Mouse (Mus musculus) right cerebral cortex, postnatal 4 days (tissue): ENCODE results near the gene Smco1.
A peak's percentile ranks its signal among the peaks of the same experiment; 100 is the strongest.
"Not testable (repeated sequence)": the region's sequence is repeated elsewhere in the genome, so short reads cannot be mapped to it uniquely, and the experiment has no call there.

ENCODE experiments used
- DNase-seq: peaks from one replicate; pipeline ENCODE4 v3.0.0-alpha.2; 2022

Gene Smco1

DNA sequence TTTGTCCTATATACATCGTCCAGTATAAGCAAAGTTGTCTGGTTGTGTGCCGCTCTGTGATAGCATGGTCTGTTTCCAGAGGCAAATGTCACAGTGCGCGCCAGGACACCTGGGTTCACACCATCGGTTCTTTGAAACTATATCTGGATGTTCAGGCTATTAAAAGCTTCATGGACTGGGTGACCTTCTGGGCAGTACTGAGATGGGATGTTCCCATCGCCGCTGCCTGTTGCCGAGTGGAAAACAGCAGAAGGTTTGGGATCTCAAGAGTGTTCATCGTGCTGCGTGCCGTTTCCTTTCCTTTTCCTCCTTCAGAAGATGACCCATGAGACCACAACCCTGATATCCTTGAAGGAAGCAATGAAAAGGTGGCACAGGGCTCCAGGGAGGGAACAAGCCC, at the start of gene Smco1:
Smco1 (plus strand) TSS at position 178 of the 400 bp plus-strand sequence.
- DNase-seq, result no peak

DNA sequence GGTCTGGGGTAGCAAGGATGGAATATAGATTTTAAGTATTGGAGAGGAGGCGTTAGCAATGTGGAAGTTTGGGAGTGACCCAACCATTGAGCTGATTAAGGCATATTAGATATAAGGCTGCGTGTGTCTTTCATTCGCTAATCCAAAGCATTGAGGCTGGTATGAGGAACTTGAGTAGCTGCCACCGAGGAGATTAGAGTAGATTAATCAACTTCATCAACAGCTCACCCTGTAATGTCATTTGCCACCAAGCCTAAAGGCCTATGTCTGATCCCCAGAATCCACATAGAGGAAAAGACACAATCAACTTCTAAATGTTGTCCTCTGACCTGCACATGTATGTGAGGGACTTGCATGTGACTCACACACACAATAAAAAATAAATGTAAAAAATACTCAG, 49.5 kb upstream of the Smco1 start:
- DNase-seq, result no peak

GRCm38 (mm10) chr16:32222399-32222798, 48.9 kb upstream of the Smco1 start:
- no peak for DNase-seq

DNA sequence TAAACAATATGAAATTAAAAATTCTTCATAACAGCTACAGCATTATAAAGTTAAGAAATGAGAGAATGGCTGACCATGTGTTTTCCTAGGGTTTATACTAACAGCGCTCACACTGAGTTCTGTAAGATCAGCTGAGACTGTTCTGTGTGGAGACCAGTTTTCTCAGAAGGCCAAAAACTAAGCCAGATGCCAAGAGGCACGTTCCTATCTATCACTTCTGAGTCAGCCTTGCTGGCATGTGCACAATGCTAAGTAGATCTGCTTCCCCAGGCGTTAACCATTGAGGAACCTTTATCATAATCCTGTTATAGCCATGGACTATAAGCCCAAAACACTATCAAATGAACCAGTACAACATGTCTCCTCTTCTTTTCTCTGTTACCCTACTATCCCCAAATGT, 39.2 kb upstream of the Smco1 start:
- not testable (repeated sequence) for DNase-seq

DNA sequence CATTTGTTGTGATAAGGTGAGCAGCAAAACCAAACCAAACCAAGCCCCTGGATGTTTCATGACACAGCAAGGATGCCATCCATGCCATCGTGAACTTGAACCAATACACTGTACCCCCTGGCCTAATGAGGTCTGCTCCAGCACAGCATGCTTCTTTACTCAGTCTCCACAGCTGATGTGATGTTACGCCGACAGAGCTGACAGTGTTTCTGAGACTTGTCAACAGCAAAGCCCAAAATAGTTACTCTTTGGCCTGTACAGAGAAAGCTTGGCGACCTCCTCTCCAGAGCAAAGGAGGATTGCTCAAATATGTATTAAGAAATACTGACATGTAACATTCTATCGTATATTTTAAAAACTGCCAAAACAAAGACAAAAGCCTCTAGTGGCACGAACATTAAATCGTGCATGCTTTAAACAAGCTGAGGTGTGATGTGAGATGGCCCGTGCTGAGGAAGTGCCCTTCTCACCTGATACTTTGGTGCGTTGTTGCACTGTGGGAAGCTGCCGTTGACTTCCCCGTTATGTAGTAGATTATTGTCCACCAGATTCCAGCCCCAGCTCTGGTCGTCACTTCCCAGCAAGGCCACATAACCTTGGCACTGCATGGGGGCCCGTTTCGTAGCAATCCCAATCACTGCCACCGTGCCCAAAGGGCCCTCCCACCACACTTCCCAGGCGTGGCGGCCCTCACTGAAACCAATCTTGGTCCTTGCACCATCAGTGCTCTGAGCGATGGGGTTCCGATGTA, 33.2 kb upstream of the Smco1 start:
- DNase-seq, result no peak

DNA sequence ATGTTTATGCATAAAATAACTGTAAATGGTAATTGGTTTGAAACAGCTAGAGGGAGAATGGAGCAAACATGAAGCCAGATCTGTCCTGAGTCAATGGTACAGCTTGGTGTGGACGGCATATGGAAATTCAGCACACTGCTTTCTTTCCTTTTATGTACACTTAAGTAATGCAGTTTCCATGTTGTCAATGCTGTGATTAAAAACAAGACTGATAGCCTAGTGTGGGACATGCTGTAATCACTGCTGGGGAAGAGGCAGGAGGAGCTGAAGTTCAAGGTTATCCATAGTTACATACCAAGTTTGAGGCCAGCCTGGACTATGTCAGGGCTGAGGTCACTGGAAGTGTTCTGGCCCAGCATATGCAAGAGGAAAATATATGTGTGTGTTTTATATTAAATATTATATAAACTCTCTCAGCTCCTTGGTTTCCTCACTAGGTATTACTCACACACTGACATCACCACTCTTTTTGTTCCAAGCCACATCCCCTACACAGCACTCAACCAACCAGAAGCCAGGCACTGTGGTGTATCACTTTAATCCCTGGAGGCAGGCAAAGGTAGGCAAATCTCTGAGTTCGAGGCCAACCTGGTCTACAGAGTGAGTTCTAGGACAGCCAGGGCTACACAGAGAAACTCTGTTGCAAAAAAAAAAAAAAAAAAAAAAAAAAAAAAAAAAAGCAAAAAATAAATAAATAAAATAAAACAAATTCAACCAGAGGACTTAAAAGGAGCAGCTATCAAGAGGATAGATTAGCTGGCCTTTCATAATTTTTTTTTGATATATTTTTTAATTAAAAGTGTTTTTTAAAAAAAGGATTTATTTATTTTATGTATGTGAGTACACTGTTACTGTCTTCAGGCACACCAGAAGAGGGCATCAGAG, 31.6 kb upstream of the Smco1 start:
- no peak for DNase-seq

GRCm38 (mm10) chr16:32243901-32244300, 27.4 kb upstream of the Smco1 start:
- DNase-seq, result no peak

DNA sequence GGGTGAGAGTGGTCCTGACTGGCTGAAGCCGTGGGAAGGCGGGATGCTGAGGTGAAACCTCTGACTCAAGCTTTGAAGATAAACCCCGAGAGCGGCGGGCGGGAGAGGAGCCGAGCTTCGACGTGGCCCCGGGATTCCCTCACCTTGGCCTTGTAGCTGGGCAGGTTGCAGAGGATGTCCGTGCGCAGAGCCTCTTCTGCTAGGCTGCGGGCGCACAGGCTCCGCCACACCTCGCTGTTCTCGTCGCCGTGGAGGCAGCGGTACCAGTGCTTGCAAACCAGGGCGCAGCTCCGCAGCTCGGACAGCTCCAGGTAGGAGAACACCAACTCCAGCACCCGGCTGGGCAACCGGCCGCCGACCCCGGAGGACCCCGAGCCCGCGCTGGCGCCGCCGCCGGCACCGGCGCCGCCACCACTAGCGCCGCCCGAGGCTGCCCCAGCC, 24.9 kb upstream of the Smco1 start:
- DNase-seq, result peak; percentile 44

GRCm38 (mm10) chr16:32246952-32247370, 24.3 kb upstream of the Smco1 start, which contains the start of the genes Fbxo45 and Wdr53:
TSS of gene Fbxo45 (minus strand) at chr16:32247158.
TSS of gene Wdr53 (plus strand) at chr16:32247227.
- peak; percentile 96 for DNase-seq

DNA sequence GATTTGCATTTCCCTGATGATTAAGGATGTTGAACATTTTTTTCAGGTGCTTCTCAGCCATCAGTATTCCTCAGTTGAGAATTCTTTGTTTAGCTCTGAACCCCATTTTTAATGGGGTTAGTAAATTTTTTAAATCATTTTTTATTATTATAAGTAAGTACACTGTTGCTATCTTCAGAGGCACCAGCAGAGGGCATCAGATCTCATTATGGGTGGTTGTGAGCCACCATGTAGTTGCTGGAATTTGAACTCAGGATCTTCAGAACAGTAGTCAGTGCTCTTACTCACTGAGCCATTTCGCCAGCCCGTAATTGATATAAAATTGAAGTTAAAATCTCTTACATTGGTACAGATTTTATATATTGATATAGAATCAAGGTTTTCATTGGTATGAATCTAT, 7.0 kb upstream of the Smco1 start:
- not testable (repeated sequence) for DNase-seq

GRCm38 (mm10) chr16:32273338-32273737, 2.1 kb downstream of the Smco1 start:
- DNase-seq, result peak; percentile 11

- no peak for DNase-seq
Observed at GRCm38 (mm10) chr16:32275041-32275440, 3.8 kb downstream of the Smco1 start.

- no peak for DNase-seq
Observed at GRCm38 (mm10) chr16:32275830-32276229, 4.6 kb downstream of the Smco1 start.

DNA sequence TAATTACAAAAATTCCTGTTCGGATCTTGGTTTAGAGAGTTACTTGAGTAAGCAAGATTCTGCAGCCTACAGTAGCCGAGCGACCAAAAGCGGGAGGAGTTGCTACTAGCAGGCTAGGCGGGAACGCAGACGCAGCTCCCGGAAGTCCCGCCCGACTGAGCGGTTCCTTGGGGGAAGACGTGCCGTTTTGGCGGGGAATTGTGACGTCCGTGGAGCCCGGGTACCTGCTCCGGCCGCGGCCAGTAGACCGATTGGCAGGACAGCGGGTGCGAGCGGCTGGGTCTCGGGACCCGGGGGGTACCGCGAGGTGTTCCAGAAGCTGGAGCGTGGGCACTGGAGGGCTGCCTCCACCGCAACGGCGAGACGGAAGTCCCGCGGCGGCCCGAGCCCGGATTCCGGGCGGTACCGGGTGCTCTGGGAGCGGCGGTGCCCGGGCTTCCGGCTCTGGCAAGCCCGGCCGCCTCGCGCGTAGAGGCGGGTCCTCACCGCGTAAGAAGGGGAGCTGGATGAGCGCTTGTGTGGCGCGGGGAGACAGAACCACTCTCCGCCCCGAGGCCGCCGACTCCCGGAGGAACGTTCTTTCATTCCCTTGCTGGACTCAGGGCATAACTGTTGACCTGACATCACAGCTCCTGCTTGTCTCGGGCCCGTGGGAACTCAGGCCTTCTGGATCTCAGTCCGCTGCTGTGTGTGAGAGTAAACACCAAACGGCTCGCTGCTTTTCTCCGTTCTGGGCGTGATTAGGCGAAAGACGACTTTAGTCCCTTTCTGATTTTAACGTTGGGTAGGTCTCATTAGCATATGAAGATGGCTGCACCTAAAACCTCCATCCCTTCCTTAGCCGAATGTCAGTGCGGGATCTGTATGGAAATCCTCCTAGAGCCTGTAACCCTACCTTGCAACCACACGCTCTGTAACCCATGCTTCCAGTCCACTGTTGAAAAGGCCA, 6.3 kb downstream of the Smco1 start, which contains the start of gene Rnf168:
Rnf168 (plus strand) TSS at position 152 of the 949 bp plus-strand sequence.
- DNase-seq, result peak; percentile 84

GRCm38 (mm10) chr16:32278396-32278795, 7.1 kb downstream of the Smco1 start:
- no peak for DNase-seq

- DNase-seq, result no peak
Observed at GRCm38 (mm10) chr16:32280211-32280610, 8.9 kb downstream of the Smco1 start.

GRCm38 (mm10) chr16:32282608-32283007, 11.3 kb downstream of the Smco1 start:
- DNase-seq, result no peak

- no peak for DNase-seq
Observed at GRCm38 (mm10) chr16:32291821-32292220, 20.6 kb downstream of the Smco1 start.

- DNase-seq, result not testable (repeated sequence)
Observed at GRCm38 (mm10) chr16:32299617-32300016, 28.3 kb downstream of the Smco1 start.

DNA sequence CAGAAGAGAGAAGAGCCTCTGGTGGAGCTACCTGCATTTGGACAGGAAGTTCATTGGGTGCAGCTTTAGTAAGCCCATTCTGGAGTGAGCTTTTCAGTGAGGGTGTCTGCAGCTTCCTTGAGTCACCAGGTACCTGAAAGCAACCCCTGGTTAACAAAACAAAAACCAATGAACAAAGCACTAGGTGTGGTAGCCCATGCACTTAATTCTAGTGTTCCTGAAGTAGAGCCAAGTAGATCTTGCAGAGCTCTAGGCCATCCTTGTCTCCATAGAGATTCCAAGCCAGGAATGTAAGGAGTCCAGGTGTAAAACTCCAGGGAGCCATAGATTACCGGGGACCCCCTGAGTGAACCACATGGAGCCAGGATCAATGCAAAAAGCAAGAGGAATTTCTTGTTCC, 31.8 kb downstream of the Smco1 start:
- DNase-seq, result no peak

- DNase-seq, result no peak
Observed at GRCm38 (mm10) chr16:32303886-32304285, 32.6 kb downstream of the Smco1 start.

- DNase-seq, result no peak
Observed at GRCm38 (mm10) chr16:32311970-32312369, 40.7 kb downstream of the Smco1 start.
